Mouse (Mus musculus) cerebellum, adult 8-10 months (tissue): ENCODE measurements around the gene Mkrn2.

Experiments used
- DNase-seq: peaks from one replicate; pipeline ENCODE4 v3.0.0; 2022

Gene Mkrn2

DNA sequence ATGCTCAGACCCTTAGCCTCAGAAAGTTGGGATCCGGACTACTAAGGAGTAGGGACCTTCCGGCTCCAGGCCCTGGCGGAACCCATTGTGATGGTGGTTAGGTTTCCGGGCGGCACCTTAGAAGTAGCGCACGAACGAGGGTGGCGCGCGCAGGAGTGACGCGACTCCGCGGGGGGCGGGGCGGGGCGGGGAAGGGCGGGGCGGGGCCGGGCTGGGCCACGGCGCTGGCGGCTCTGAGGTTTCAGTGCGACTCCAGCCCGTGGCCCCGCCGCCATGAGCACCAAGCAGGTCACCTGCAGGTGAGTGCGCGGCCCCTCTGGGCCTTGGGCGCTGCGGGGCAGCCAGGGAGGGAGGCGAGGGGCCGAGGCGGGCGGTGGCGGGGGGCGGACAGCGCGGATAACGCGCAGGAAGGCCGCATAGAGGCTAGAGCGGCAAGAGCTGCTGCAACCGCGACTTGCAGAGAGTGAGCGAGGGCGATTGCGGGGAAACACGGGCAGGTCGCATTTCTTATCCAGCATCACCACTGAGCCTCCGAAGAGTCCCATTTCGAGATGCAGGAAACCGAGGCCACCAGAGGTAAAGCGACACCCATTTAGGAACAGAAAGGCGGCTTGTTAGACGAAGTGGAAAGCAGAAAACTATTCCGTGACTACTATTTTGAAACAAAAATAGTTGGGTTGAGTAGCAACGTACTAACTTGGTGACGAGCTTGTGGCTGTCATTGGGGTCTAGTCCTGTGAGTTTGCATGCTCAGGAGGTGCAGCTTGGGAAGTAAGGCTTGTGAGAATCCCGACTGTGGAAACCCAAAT lies at the start of gene Mkrn2:
Gene Mkrn2 (plus strand): TSS at position 188 of the 809 bp plus-strand sequence.
- DNase-seq = peak; percentile 85

DNA sequence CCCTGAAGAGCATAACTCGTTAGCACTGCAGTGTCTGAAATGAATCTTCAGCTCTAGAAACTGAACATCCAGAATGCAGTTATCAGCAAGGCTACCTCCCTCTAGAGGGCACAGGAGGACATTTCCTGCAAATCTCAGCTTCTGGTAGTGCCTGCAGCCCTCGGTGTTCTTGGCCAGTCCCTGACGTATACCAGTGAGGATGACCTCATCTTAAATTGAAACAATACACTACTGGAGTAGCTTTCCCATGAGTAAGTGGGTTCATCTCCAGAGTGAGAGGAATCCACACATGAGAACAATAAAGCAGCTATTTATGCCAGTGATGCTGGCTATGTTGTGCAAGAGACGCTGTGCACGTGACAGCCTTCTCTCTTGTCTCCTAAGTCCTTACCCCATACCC lies 46.2 kb upstream of the Mkrn2 start:
- no peak for DNase-seq

GRCm38 (mm10) chr6:115558176-115558575 lies 43.5 kb upstream of the Mkrn2 start:
- no peak for DNase-seq

GRCm38 (mm10) chr6:115559651-115560632 lies 41.8 kb upstream of the Mkrn2 start:
- no peak for DNase-seq

DNA sequence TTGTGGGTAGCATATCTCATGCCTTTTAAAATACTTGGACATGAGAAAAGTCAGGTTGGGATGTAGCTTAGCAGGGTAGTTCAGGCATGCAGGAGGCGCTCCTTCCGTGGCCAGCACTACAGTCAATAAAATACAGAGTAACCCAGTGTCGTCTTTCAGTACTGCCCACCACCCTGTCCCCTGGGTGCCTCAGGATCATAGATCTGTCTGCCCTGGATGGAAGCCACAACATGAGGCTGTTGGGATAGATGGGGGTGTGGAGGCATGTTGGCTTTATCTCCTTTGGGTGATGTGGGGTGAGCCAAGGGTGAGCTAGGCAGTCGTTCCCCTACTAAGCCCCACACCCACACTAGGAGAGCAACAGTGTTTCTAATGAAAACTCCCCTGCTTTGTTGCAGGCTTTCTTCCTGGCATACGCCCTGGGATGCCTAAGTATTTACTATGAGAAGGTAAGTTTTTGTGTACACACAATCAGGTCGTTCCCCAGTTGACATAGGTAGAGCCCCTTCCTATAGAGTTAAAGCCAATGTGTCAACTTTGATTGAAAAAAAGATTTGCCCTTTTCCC lies 36.1 kb upstream of the Mkrn2 start:
- DNase-seq = no peak

DNA sequence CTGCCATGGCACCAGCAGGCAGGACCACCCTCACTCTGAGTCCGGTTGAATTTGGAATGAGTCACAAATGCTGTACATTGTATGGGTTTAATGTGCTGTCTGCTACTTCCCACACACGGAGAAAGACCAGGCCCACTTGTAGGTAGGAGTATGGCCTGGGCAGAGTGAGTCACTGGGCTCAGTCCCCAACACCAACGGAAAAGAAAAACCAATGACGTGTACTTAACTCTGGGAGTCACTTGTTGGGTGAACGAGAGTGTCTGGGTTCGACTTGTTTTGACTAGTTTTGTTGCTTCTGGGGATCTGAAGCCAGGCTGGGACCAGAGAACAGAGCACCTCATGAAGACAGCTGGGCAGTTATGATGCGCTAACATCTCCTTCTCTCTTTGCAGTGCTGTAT lies 27.5 kb upstream of the Mkrn2 start:
- no peak for DNase-seq

GRCm38 (mm10) chr6:115577407-115577806 lies 24.3 kb upstream of the Mkrn2 start:
- no peak for DNase-seq

DNA sequence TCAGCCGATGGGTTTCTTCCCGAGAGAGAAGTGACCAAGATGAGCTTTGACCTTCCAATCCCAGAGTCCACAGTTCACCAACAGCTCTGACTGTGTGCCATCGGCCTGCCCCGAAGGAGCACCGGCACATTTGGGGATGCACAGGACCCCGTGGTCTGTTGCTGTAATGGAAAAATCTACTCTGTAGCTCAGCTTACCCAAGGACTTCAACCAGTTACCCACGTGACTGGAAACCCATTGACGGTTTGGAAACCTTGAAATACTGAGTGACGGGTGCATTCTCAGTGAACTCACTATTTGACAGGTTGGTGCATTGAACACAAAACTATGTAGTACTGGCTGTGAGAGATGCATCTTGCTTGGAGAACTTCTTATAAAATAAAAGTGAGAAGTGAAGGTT lies 23.8 kb upstream of the Mkrn2 start:
- no peak for DNase-seq

DNA sequence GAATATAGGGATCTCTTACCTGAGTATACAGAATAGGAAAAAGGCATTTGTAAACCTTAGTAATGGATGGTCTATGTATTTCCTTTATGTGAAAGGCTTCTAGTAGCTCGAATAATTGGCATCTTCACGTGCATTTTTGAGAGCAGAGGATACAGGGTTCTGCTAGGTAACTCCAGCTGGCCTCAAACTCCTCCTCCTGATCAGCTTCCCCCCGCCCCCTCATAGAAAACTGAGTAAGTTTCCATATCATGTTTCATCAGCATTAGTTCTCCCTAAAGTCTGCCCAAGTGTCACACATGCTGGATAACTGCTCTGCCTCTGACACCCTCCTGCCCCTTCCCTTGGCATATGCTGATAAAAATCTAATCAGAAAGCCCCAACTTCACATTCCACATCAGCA lies 20.9 kb upstream of the Mkrn2 start:
- DNase-seq = no peak

- no peak for DNase-seq
Observed at GRCm38 (mm10) chr6:115582328-115583115, 19.2 kb upstream of the Mkrn2 start.

- DNase-seq = no peak
Observed at GRCm38 (mm10) chr6:115583430-115584125, 18.1 kb upstream of the Mkrn2 start.

- DNase-seq = no peak
Observed at GRCm38 (mm10) chr6:115584176-115584575, 17.5 kb upstream of the Mkrn2 start.

- no peak for DNase-seq
Observed at GRCm38 (mm10) chr6:115586321-115586720, 15.4 kb upstream of the Mkrn2 start.

- DNase-seq = no peak
Observed at GRCm38 (mm10) chr6:115591692-115592359, 9.9 kb upstream of the Mkrn2 start.

GRCm38 (mm10) chr6:115592458-115592857 lies 9.2 kb upstream of the Mkrn2 start, which contains the start of gene Mkrn2os:
TSS of gene Mkrn2os (minus strand) at chr6:115592576.
- DNase-seq = no peak

DNA sequence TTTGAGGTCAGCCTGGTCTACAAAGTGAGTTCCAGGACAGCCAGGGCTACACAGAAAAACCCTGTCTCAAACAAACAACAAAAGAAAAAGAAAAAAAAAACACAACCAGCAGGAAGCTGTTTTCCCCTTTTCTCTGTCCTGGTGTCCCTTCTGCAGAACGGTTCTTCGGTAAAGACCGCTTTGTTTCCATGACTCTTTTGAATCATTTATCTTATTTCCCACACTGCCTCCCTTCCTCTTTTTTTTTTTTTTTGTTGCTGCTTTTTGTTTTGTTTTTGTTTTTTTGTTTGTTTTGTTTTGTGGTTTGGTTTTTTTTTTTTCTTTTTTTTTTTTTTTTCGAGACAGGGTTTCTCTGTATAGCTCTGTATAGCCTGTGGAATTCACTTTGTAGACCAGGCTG lies 8.4 kb upstream of the Mkrn2 start:
- DNase-seq = no peak

GRCm38 (mm10) chr6:115594463-115594862 lies 7.2 kb upstream of the Mkrn2 start:
- no peak for DNase-seq

DNA sequence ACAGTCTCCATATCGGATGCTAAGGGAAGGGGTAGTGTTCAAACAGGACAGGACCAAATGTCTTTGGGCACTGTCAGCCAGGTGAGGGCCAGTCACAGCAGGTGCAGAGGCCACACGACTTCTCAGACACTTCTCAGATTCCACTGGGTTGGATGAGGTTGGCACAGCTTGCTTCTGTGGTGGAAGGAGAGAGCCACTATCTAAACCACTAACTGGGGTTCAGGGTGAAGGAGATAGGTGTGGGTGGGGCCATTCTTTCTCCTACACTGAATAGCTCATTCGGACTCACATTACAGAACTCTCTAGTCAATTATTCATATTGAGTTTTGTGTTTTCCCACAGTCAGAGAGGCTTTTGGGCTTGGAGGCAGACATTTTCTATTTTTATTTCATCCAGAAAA lies 6.0 kb upstream of the Mkrn2 start:
- DNase-seq = no peak

GRCm38 (mm10) chr6:115601322-115601714 lies 384 bp upstream of the Mkrn2 start:
- DNase-seq = peak; percentile 38

DNA sequence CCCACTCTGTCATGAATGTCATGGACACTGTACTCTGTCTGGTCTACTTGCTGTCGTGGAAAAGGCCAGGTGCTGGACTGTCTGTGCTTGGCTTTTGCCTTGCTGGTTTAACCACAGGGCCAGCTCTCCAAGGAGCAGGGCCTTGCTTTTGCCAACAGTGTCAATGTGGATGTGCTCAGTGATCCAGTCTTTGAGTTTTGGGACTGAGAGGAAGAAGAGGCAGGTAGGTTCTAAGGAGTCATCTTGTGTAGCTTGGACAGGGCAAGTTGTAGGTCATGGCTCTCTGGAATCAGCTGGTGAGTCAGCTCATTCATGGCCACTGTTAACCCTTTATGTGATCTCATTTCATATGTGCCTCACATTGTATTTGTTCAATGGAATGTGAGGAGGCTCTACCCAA lies 4.8 kb downstream of the Mkrn2 start:
- DNase-seq = no peak

GRCm38 (mm10) chr6:115607429-115607828 lies 5.7 kb downstream of the Mkrn2 start:
- DNase-seq = no peak
